Mouse (Mus musculus) heart, adult 2 months (tissue): ENCODE measurements around the gene Tinf2.

ENCODE experiments used
- CTCF ChIP-seq: fragments of 200-600 bp; IDR thresholded peaks from 2 replicates; pipeline ENCODE4 v1.8.1; 2022; ENCODE audit warnings: antibody characterized with exemption, mild to moderate bottlenecking, moderate library complexity
- EP300 ChIP-seq: fragments of 200-500 bp; IDR thresholded peaks from 2 replicates; pipeline ENCODE4 v1.6.1; 2011; ENCODE audit warnings: low read depth, low read length, control low read depth; ENCODE audit not compliant: insufficient read depth
- POLR2A ChIP-seq: fragments of 200-500 bp; IDR thresholded peaks from 2 replicates; pipeline ENCODE4 v1.6.1; 2011; ENCODE audit warnings: mild to moderate bottlenecking, low read depth, low read length, control low read depth; ENCODE audit not compliant: insufficient read depth

DNA sequence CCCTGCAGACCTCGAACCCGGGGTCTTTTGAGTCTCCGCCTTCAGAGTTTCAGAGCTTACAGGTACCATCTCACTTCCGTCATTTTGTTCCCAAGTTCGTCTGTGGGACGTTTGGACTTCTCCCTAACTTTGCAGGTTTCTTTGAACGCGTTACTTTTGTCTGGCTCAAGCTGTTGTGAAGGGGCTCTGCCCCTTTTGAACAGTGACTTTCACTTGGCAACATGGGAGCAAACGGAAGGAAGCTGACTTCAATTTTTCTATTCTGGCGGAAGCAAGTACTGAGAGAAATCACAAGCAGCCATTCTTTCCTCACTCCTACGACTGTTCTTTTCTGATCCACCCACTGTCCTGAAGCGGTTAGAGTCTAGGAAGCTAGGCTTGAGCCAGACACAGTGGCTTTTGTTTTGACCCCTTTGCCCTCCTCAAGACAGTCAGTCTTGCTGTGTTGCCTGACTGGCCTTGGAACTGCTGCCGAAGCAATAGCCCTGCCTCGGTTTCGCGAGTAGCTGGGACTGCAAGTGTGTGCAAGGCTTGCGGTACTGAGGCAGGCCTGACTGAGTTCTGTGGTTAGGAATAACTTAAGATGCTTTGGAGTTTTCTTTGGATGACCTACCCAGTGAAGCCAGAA lies 37.2 kb downstream of the Tinf2 start:
- 0 out of 2 replicates have a peak, but pooled peaks have one; percentile 12 for TF ChIP-seq POLR2A
- no peak for TF ChIP-seq CTCF
- TF ChIP-seq EP300: no peak
